In the genomic region with DNA sequence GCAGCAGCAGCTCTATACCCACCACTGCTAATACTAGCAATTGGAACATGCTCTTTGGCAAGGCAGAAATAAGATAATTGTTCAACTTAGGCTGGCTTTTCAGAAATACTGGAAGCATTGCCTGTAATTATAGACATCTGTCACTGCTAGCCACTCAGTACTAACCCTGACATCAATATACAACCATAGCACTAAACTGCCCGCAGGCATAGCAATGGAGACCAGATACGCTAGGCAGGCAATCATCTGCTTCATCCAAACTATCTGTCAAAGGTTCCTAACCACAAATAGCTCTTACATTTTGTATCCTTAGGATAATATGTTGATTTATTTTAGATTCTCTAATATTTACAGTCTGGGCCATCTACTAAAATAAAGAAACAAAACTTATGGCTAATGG, we compare ENCODE assay signal across 19 mouse cellular contexts.
"Had no signal": no experiment of that assay in that cellular context is flagged by ENCODE, and none has a peak within 500 bp of the region (broad histone marks: within the 10 kb centered on the region; RNA-seq: fewer than 3 reads in every experiment).

No protein-coding gene starts in this region.

- H3K4me3 ChIP-seq: liver, embryonic 13.5 days; liver, embryonic 15.5 days; lung, embryonic 15.5 days; megakaryocyte, embryonic 14.5 days; midbrain, embryonic 13.5 days; midbrain, embryonic 15.5 days had no signal

- H3K27me3 ChIP-seq: liver, embryonic 13.5 days; liver, embryonic 15.5 days; lung, embryonic 15.5 days; megakaryocyte, embryonic 14.5 days; midbrain, embryonic 13.5 days; midbrain, embryonic 15.5 days had no signal

- H3K4me1 ChIP-seq: liver, embryonic 13.5 days; liver, embryonic 15.5 days; lung, embryonic 15.5 days; megakaryocyte, embryonic 14.5 days; midbrain, embryonic 13.5 days; midbrain, embryonic 15.5 days had no signal

- ATAC-seq: liver, postnatal 0 days; lung, postnatal 0 days; midbrain, embryonic 13.5 days; midbrain, embryonic 15.5 days had no signal

- DNase-seq: liver, embryonic 13.5 days; liver, postnatal 0 days; lung, adult 2 months; lung, postnatal 14 days; lung, postnatal 36 days; right cerebral cortex, postnatal 14 days; right cerebral cortex, postnatal 4 days; spleen, adult 18-20 months; thymus, adult 18-20 months; thymus, postnatal 14 days; thymus, postnatal 36 days had no signal

- H3K4me2 ChIP-seq: liver, embryonic 13.5 days; liver, embryonic 15.5 days; lung, embryonic 15.5 days; midbrain, embryonic 11.5 days; midbrain, embryonic 13.5 days; midbrain, embryonic 15.5 days had no signal

- H3K27ac ChIP-seq: liver, embryonic 13.5 days; liver, embryonic 15.5 days; lung, embryonic 15.5 days; macrophage; midbrain, embryonic 13.5 days; midbrain, embryonic 15.5 days had no signal

- H3K9me3 ChIP-seq: liver, embryonic 13.5 days; liver, embryonic 15.5 days; lung, embryonic 15.5 days; megakaryocyte, embryonic 14.5 days; midbrain, embryonic 13.5 days; midbrain, embryonic 15.5 days had no signal

- H3K36me3 ChIP-seq: liver, embryonic 13.5 days; liver, embryonic 15.5 days; lung, embryonic 15.5 days; midbrain, embryonic 13.5 days; midbrain, embryonic 15.5 days had no signal

- H3K9ac ChIP-seq: liver, embryonic 13.5 days; liver, embryonic 15.5 days; liver, postnatal 0 days; lung, embryonic 15.5 days; midbrain, embryonic 13.5 days; midbrain, embryonic 15.5 days had no signal
